Mouse (Mus musculus): ENCODE data around the gene A030005K14Rik. TPM values are rescaled to one million over a fixed set of nuclear protein-coding genes. Genes with fewer than 3 reads are reported as not detected.

Gene A030005K14Rik
- polyA plus RNA-seq, 1 experiment from 2014 or later = not detected

DNA sequence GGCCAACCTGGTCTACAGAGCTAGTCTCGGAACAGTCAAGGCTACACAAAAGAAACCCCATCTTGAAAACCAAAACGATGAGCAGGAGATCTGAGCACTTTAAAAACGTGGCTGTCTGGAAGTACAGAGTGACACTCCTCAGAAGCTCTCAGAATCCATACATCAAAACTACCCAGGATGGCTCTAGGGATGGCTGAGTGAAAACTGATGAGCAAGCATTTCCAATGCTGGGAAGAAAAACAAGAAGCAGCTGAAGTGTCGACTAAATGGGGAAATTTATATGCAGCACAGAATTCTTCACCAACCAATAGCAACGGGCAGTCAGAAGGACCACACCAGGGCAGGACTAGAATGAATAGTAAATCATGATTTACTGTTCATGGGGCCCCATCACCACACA lies 24.7 kb downstream of the A030005K14Rik start:
- H3K4me1 ChIP-seq (replicated peaks) = peaks cover 5% of the 10 kb centered on the region
- ATAC-seq (replicated peaks; ENCODE audit: insufficient number of reproducible peaks, insufficient read depth, low FRiP score, low read depth) = no peak
- no peak overlapping the region for H3K4me2 ChIP-seq
- H3K27ac ChIP-seq = no peak overlapping the region
- no peak overlapping the region for H3K4me3 ChIP-seq
- no peak overlapping the region for H3K9ac ChIP-seq
- WGBS = 72% methylated on average over 5 of the region's 5 CpGs
- H3K27me3 ChIP-seq = no peaks in the 10 kb centered on the region
- H3K36me3 ChIP-seq = no peaks in the 10 kb centered on the region
- H3K9me3 ChIP-seq (replicated peaks) = no peaks in the 10 kb centered on the region

DNA sequence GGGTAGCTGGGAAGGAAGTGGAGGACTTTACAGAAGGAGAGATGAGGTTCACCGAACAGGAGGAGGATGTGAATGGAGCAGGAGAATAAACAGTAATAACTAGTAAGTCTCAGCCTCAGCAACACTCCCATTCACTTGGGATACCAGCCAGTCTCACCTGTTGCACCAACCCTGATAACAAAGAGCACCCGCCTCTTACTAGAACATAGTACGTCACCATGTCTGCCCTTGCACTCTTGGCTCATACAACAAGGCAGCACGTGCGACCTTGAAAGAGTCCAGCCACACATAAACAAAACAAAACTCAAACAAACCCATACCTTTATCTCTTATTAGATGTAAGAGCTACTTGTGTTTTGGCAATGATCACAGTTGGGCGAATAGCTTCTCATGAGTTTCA lies 26.7 kb downstream of the A030005K14Rik start:
- Histone ChIP-seq H3K36me3 (no peaks in the 10 kb centered on the region), H3K9ac (no peak overlapping the region), H3K4me2 (no peak overlapping the region), H3K9me3 (replicated peaks) (no peaks in the 10 kb centered on the region), H3K4me3 (no peak overlapping the region), H3K27ac (no peak overlapping the region), H3K27me3 (no peaks in the 10 kb centered on the region), H3K4me1 (replicated peaks) (peaks cover under 1% of the 10 kb centered on the region; the same call in 1 of the 2 replicates)
- ATAC-seq (replicated peaks; ENCODE audit: insufficient number of reproducible peaks, insufficient read depth, low FRiP score, low read depth) = no peak
- WGBS = 81% methylated on average over 6 of the region's 6 CpGs

- Histone ChIP-seq H3K27ac (no peak overlapping the region), H3K9me3 (replicated peaks) (no peaks in the 10 kb centered on the region), H3K9ac (no peak overlapping the region), H3K36me3 (no peaks in the 10 kb centered on the region), H3K4me1 (replicated peaks) (no peaks in the 10 kb centered on the region), H3K4me3 (no peak overlapping the region), H3K4me2 (no peak overlapping the region), H3K27me3 (no peaks in the 10 kb centered on the region)
- WGBS = 44% methylated on average over 1 of the region's 1 CpGs
- no peak for ATAC-seq (replicated peaks; ENCODE audit: insufficient number of reproducible peaks, insufficient read depth, low FRiP score, low read depth)
These were observed 27.2 kb downstream of the A030005K14Rik start for GRCm38 (mm10) chr1:83031950-83032349.

GRCm38 (mm10) chr1:83016556-83016955 lies 42.6 kb downstream of the A030005K14Rik start:
- 57% methylated on average over 1 of the region's 1 CpGs for WGBS
- Histone ChIP-seq H3K9me3 (replicated peaks) (no peaks in the 10 kb centered on the region), H3K4me2 (no peak overlapping the region), H3K36me3 (no peaks in the 10 kb centered on the region), H3K27me3 (no peaks in the 10 kb centered on the region), H3K4me1 (replicated peaks) (no peaks in the 10 kb centered on the region), H3K9ac (no peak overlapping the region), H3K27ac (no peak overlapping the region), H3K4me3 (no peak overlapping the region)
- ATAC-seq (replicated peaks; ENCODE audit: insufficient number of reproducible peaks, insufficient read depth, low FRiP score, low read depth) = no peak

GRCm38 (mm10) chr1:83015329-83015879 lies 43.8 kb downstream of the A030005K14Rik start:
- H3K27me3 ChIP-seq = no peaks in the 10 kb centered on the region
- H3K36me3 ChIP-seq = no peaks in the 10 kb centered on the region
- H3K4me3 ChIP-seq = no peak overlapping the region
- no peak overlapping the region for H3K27ac ChIP-seq
- ATAC-seq (replicated peaks; ENCODE audit: insufficient number of reproducible peaks, insufficient read depth, low FRiP score, low read depth) = no peak
- no peak overlapping the region for H3K9ac ChIP-seq
- no peak overlapping the region for H3K4me2 ChIP-seq
- no peaks in the 10 kb centered on the region for H3K4me1 ChIP-seq (replicated peaks)
- H3K9me3 ChIP-seq (replicated peaks) = no peaks in the 10 kb centered on the region
- WGBS = 59% methylated on average over 10 of the region's 10 CpGs

- no peak overlapping the region for H3K4me2 ChIP-seq
These were observed 44.7 kb downstream of the A030005K14Rik start for GRCm38 (mm10) chr1:83014477-83014876.

More at GRCm38 (mm10) chr1:83014477-83014876, 44.7 kb downstream of the A030005K14Rik start:
- Histone ChIP-seq H3K27me3 (no peaks in the 10 kb centered on the region), H3K9ac (no peak overlapping the region), H3K4me1 (replicated peaks) (no peaks in the 10 kb centered on the region), H3K9me3 (replicated peaks) (no peaks in the 10 kb centered on the region), H3K36me3 (no peaks in the 10 kb centered on the region), H3K4me3 (no peak overlapping the region), H3K27ac (no peak overlapping the region)
- 81% methylated on average over 3 of the region's 3 CpGs for WGBS
- no peak for ATAC-seq (replicated peaks; ENCODE audit: insufficient number of reproducible peaks, insufficient read depth, low FRiP score, low read depth)

Other genes with a start within 250 kb of the A030005K14Rik start
- gene Agfg1, start 219.9 kb downstream of the A030005K14Rik start, polyA plus RNA-seq (2015; fragmentation: Nextera tagmentation; extraction: Ambion mirVana) = 25.4 and 30.8 TPM in 2 replicates
- gene A030005L19Rik, start 146.1 kb downstream of the A030005K14Rik start, polyA plus RNA-seq (2015; fragmentation: Nextera tagmentation; extraction: Ambion mirVana) = 0.26 TPM in 1 of 2 replicates, not detected in the other
- gene A030014E15Rik, start 134.5 kb downstream of the A030005K14Rik start, polyA plus RNA-seq (2015; fragmentation: Nextera tagmentation; extraction: Ambion mirVana) = not detected in 2 replicates
- not detected in 2 replicates for gene Gm6217, start 128.0 kb downstream of the A030005K14Rik start, polyA plus RNA-seq (2015; fragmentation: Nextera tagmentation; extraction: Ambion mirVana)
- not detected in 2 replicates for gene A030003K21Rik, start 116.0 kb downstream of the A030005K14Rik start, polyA plus RNA-seq (2015; fragmentation: Nextera tagmentation; extraction: Ambion mirVana)
- gene Gm7544, start 103.4 kb downstream of the A030005K14Rik start, polyA plus RNA-seq (2015; fragmentation: Nextera tagmentation; extraction: Ambion mirVana) = not detected in 2 replicates
- not detected in 2 replicates for gene Gm47955, start 99.1 kb downstream of the A030005K14Rik start, polyA plus RNA-seq (2015; fragmentation: Nextera tagmentation; extraction: Ambion mirVana)
- not detected in 2 replicates for gene Gm47959, start 58.8 kb downstream of the A030005K14Rik start, polyA plus RNA-seq (2015; fragmentation: Nextera tagmentation; extraction: Ambion mirVana)
- gene Slc19a3, start 20.9 kb downstream of the A030005K14Rik start, polyA plus RNA-seq (2015; fragmentation: Nextera tagmentation; extraction: Ambion mirVana) = 1.7 and 2.0 TPM in 2 replicates
- not detected in 2 replicates for gene Krtap28-10, start 16.9 kb downstream of the A030005K14Rik start, polyA plus RNA-seq (2015; fragmentation: Nextera tagmentation; extraction: Ambion mirVana)
- not detected in 2 replicates for gene Gm47969, start 14.4 kb downstream of the A030005K14Rik start, polyA plus RNA-seq (2015; fragmentation: Nextera tagmentation; extraction: Ambion mirVana)
- gene Krtap28-13, start 1.6 kb upstream of the A030005K14Rik start, polyA plus RNA-seq (2015; fragmentation: Nextera tagmentation; extraction: Ambion mirVana) = not detected in 2 replicates
- gene Ccl20, start 57.4 kb upstream of the A030005K14Rik start, polyA plus RNA-seq (2015; fragmentation: Nextera tagmentation; extraction: Ambion mirVana) = not detected in 2 replicates
- gene Daw1, start 100.4 kb upstream of the A030005K14Rik start, polyA plus RNA-seq (2015; fragmentation: Nextera tagmentation; extraction: Ambion mirVana) = 0.13 and 0.16 TPM in 2 replicates